Mouse (Mus musculus) myocyte (in vitro differentiated cells): ENCODE results near the gene BC016579.

Experiments
- MYOD1 ChIP-seq, 3 experiments: IDR thresholded peaks; one replicate each; pipeline ENCODE4 v1.6.1; 2011; ENCODE audit warnings: control low read depth in 2 of 3, low read depth in 2 of 3, mild to moderate bottlenecking in 2 of 3, moderate library complexity in 1 of 3; ENCODE audit not compliant: insufficient read length in 2 of 3, control insufficient read depth in 1 of 3
- POLR2A ChIP-seq: IDR thresholded peaks from one replicate; pipeline ENCODE4 v1.6.1; 2011; ENCODE audit warnings: low read depth, mild to moderate bottlenecking, control low read depth, moderate library complexity; ENCODE audit not compliant: insufficient read length
- POLR2AphosphoS2 ChIP-seq: IDR thresholded peaks from one replicate; pipeline ENCODE4 v1.6.1; 2011; ENCODE audit warnings: low read depth, control low read depth; ENCODE audit not compliant: insufficient read length
- TCF12 ChIP-seq: IDR thresholded peaks from one replicate; pipeline ENCODE4 v1.6.1; 2011; ENCODE audit warnings: mild to moderate bottlenecking, control low read depth; ENCODE audit not compliant: poor library complexity, insufficient read depth, severe bottlenecking
- USF1 ChIP-seq: IDR thresholded peaks from one replicate; pipeline ENCODE4 v1.6.1; 2011; ENCODE audit warnings: low read depth, mild to moderate bottlenecking, control low read depth, moderate library complexity

DNA sequence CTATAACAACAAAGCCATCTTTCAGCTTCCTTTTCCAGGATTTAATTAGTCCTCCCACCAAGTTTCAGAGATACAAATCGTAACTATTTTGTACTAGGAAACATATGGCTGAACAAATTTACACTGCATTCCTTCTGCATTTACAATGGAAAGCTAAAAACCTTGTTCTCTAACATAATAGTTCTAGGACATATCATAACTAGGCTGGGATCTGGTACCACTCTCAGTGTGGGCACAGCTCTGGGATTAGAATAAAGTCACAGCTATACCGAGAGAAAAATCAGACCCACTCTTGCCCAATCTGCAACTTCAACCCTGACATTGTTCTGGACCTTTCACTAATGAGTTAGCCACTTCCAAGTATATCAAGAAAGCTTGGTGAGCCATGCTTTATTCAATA is 18.0 kb downstream of the BC016579 start:
- TF ChIP-seq POLR2A, result no peak
- no peak for TF ChIP-seq MYOD1 (IDR thresholded peaks at IDR 0.05; ENCODE audit: control insufficient read depth in 1 of 3, insufficient read length in 2 of 3, low read depth in 2 of 3)
- no peak for TF ChIP-seq USF1
- TF ChIP-seq TCF12, result no peak
- TF ChIP-seq POLR2AphosphoS2, result no peak
